Mouse (Mus musculus) layer of hippocampus, postnatal 14 days (tissue): ENCODE data around the gene Esyt1. TPM values are rescaled to one million over a fixed set of nuclear protein-coding genes. Genes with fewer than 3 reads are reported as not detected.

Experiments used
- DNase-seq, 2 experiments: peaks; one replicate each; pipeline ENCODE4 v3.0.0; 2021 to 2022; ENCODE audit warnings: low spot score in 2 of 2, mixed read lengths in 1 of 2
- microRNA-seq, 2 experiments: library from miRNA; unstranded; fragments of <30 nt; microRNA quantifications; one replicate each; pipeline ENCODE4 v1.2.0; 2021
- total RNA-seq, 2 experiments: library from RNA; stranded (reverse); gene quantifications; 2 replicates each; pipeline ENCODE4 v1.2.3; 2021

The Esyt1 gene
- total RNA-seq, 2 experiments from 2014 or later: 8.6 to 9.1 TPM

DNA sequence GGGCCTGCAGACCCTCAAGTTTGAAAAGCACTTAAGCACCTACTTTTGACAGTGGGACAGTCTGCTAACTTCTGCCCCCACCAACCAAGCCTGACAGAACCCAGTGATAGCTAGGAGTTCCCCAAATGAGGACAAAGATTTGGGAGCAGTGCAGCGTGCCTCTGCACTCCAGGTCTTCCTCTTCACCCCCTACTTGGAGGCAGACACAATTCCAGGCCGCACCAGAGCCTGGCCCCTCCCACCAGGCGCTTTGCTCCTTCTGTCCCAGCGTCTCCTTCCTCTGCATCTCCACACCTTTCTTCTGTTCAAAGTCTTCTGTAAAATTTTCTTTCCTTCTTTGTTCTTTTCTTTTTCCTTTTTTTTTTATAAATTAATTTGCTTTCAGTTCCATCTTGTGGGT lies 35.9 kb downstream of the Esyt1 start:
- no peak for DNase-seq

DNA sequence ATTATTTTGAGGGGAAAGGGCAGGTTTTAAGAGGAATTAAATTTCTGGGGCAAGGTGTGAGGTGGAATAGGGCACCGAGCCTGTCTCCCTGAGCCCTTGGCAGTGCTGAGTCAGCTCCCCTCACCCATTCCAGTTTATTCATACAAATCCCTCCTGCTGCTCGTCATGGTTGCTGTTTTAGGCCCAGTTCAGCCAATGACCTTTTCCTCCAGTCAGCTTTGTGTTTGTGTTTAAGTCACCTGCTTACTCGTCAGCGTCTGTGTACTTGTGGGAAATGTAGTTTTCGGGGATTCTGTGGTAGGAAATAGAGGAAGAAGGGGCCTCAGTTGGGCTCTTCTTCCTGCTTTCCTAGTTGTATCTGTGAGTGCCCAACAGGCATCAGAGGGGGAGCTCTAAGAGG lies 36.3 kb downstream of the Esyt1 start:
- DNase-seq: peak in 1 of 2 experiments; percentile 27

DNA sequence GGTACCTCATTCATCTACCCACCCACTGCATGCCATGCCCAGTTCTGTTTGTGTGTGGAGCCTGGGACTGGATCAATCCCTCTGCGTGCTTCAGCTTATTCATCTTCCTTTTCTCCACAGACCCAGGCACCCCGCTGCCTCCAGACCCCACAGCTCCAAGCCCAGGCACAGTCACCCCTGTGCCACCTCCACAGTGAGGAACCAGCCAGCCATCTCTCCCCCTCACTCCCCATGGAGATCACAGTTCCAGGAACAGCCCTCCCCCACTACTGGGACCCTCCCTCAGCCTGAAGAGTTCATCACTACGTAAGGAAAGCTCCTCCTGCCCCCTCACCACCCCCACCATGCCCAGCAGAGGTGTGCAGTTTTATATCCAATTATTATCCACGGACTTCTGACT lies 36.9 kb downstream of the Esyt1 start:
- no peak for DNase-seq

DNA sequence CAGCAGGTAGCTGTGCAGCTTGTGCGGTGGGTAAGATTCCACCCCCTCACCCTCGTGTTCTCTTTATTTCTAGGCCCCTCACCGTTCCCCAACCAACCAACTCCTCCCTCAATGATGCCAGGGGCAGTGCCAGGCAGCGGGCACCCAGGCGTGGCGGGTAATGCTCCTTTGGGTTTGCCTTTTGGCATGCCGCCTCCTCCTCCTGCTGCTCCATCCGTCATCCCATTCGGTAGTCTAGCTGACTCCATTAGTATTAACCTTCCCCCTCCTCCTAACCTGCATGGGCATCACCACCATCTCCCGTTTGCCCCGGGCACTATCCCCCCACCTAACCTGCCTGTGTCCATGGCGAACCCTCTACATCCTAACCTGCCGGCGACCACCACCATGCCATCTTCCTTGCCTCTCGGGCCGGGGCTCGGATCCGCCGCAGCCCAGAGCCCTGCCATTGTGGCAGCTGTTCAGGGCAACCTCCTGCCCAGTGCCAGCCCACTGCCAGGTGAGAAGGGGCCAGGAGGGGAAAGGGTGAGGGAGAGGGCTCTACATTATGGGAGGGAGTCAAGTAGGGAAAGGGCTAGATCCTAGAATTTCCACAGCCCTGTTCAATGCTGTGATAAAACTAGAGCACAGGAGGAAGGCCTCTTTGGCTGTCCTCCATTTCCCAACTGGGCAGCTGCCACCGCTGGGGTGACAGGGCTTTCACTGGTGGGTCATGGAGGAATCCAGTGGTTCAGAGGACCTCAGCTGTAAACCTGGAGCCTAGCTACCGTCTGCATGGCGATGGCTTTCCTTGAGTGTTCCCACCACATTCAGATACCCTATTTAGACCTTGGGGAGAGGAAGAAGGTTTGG lies 37.6 kb downstream of the Esyt1 start:
- peak in 1 of 2 experiments; percentile 20 for DNase-seq

DNA sequence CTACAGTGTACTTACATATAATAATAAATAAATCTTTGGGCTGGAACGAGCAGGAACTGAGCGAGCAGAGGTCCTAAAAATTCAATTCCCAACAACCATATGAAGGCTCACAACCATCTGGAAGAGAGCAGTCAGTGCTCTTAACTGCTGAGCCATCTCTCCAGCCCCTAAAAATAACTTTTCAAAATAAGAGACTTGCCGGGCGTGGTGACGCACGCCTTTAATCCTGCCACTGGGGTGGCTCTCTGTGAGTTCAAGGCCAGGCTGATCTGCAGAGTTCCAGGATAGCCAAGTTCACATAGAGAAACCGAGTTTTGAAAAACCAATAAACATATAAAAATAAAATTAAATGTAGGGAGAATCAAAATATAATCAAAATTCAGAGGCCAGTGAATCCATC lies 39.3 kb downstream of the Esyt1 start:
- DNase-seq: no peak

DNA sequence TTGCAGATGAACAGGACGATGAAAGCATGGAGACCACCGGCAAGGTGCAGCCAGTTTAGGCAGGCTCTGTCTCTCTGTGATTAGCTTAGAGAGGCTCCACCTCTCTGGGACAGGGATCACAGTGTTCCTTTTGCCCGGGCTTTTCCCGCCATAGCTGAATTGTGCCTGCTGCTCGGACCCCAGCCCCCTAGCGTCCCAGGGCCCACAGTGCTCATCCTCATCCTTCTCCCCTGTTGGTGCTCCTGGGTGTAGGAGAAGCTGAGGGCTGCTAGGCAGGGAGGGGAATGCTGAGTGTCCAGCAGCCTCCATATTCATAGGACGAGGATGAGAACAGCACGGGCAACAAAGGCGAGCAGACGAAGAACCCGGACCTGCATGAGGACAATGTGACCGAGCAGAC lies 51.3 kb downstream of the Esyt1 start:
- DNase-seq: no peak

DNA sequence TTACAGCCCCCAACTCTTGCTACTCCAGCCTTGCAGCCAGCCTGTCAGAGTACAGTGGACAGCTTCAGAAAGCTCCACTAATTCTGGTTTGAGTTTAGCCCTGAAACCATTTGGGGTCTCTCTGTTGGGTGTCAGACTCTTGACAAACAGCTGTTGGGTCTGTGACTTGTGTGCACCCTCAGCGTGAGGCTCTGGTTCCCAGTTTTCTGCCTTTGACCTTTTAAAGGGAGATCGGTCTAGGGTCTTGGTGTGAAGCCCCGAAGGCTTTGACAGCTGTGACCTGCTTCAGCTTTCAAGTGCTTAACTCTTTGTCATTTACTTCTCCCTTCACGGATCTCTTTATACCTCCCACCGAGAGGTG lies 65.4 kb downstream of the Esyt1 start:
- no peak for DNase-seq

Small RNAs within 50 kb of the gene (microRNA-seq; reads per million reads assigned to microRNA genes)
- gene Gm47275 (0 reads per million in 2 experiments), gene Mir6916 (0 to 0.57 reads per million in 2 experiments)

Other genes starting within 250 kb of the Esyt1 start
- gene Il23a, start 227.1 kb downstream of the Esyt1 start, total RNA-seq: 1 to 10 TPM; 2.4 to 3.2 TPM
- gene Pan2, start 222.5 kb downstream of the Esyt1 start, total RNA-seq: 10 to 100 TPM; 15.1 to 15.4 TPM
- 10 to 100 TPM; 76.5 to 80.3 TPM for gene Cnpy2, start 203.4 kb downstream of the Esyt1 start, total RNA-seq
- 100 to 1,000 TPM; 260 to 274 TPM for gene Cs, start 188.1 kb downstream of the Esyt1 start, total RNA-seq
- 10 to 100 TPM; 60.0 to 62.1 TPM for gene Coq10a, start 156.9 kb downstream of the Esyt1 start, total RNA-seq
- gene Ankrd52, start 148.8 kb downstream of the Esyt1 start, total RNA-seq: 10 to 100 TPM; 83.6 to 86.7 TPM
- gene Slc39a5, start 124.6 kb downstream of the Esyt1 start, total RNA-seq: under 1 TPM in 1 of 2 experiments, not detected in 1; 0.60 TPM
- 10 to 100 TPM; 94.5 TPM for gene Nabp2, start 114.4 kb downstream of the Esyt1 start, total RNA-seq
- 10 to 100 TPM; 67.2 to 72.0 TPM for gene Rnf41, start 114.2 kb downstream of the Esyt1 start, total RNA-seq
- gene Smarcc2, start 66.6 kb downstream of the Esyt1 start, total RNA-seq: 100 to 1,000 TPM; 208 to 212 TPM
- 100 to 1,000 TPM; 596 to 608 TPM for gene Myl6, start 31.7 kb downstream of the Esyt1 start, total RNA-seq
- gene Myl6b, start 27.2 kb downstream of the Esyt1 start, total RNA-seq: 10 to 100 TPM; 15.5 to 16.2 TPM
- gene Zc3h10, start 21.9 kb upstream of the Esyt1 start, total RNA-seq: 10 to 100 TPM in 1 of 2 experiments, 1 to 10 TPM in 1; 9.1 to 12.0 TPM
- 1,000 to 10,000 TPM; 1,911 to 2,072 TPM for gene Rpl41, start 23.4 kb upstream of the Esyt1 start, total RNA-seq
- 10 to 100 TPM; 72.9 to 74.1 TPM for gene Pa2g4, start 40.1 kb upstream of the Esyt1 start, total RNA-seq
- gene Erbb3, start 63.8 kb upstream of the Esyt1 start, total RNA-seq: 1 to 10 TPM; 5.6 to 6.5 TPM
- gene Rps26, start 100.9 kb upstream of the Esyt1 start, total RNA-seq: 100 to 1,000 TPM; 329 to 373 TPM
- 10 to 100 TPM; 12.9 to 13.7 TPM for gene Ikzf4, start 120.1 kb upstream of the Esyt1 start, total RNA-seq
- 10 to 100 TPM; 12.2 to 12.6 TPM for gene Suox, start 148.2 kb upstream of the Esyt1 start, total RNA-seq
- gene Rab5b, start 170.4 kb upstream of the Esyt1 start, total RNA-seq: 100 to 1,000 TPM; 127 to 133 TPM
- gene Pmel, start 178.3 kb upstream of the Esyt1 start, total RNA-seq: 1 to 10 TPM; 1.5 to 1.6 TPM
- 1 to 10 TPM; 6.1 to 9.3 TPM for gene Cdk2, start 179.2 kb upstream of the Esyt1 start, total RNA-seq
- gene Dgka, start 219.0 kb upstream of the Esyt1 start, total RNA-seq: 10 to 100 TPM; 10.4 to 10.5 TPM
- gene Pym1, start 222.0 kb upstream of the Esyt1 start, total RNA-seq: 10 to 100 TPM; 30.2 to 31.0 TPM